Mouse (Mus musculus): ENCODE measurements at regions not wholly inside any gene's neighbourhood (a gene's known extent, or its start where the extent isn't known, plus 50 kb on each side); places are given as distances from the start of the nearest gene placed in this dataset.
A peak's percentile ranks its signal among the peaks of the same experiment; 100 is the strongest.

- H3K4me1 ChIP-seq (ENCODE audit: control insufficient read depth in 2 of 2, insufficient read depth in 2 of 2, low read length in 2 of 2, poor library complexity in 1 of 2): no peaks in the 10 kb centered on the region
- no peak for DNase-seq (ENCODE audit: low read depth, low spot score)
- no peak for TF ChIP-seq MAFK (IDR thresholded peaks at IDR 0.05; ENCODE audit: insufficient read depth, low read depth, low read length)
- in situ Hi-C loops (cut with MboI; ENCODE audit: low sequenced_read_pairs in 2 of 2, unreplicated experiment in 2 of 2): no loop called here
- H3K9me3 ChIP-seq (ENCODE audit: control insufficient read depth, insufficient read depth, low read depth, low read length): no peaks in the 10 kb centered on the region
- H3K9ac ChIP-seq (ENCODE audit: insufficient read depth, low read depth, low read length, poor library complexity, severe bottlenecking): no peak overlapping the region
- H3K4me3 ChIP-seq (ENCODE audit: insufficient read depth in 1 of 2, low read depth in 1 of 2, low read length in 2 of 2, poor library complexity in 1 of 2, severe bottlenecking in 1 of 2): no peak overlapping the region
- H3K27ac ChIP-seq (ENCODE audit: insufficient read depth, low read depth, low read length, poor library complexity, severe bottlenecking): no peak overlapping the region
- no peaks in the 10 kb centered on the region for H3K36me3 ChIP-seq (ENCODE audit: control insufficient read depth, insufficient read depth, low read length, poor library complexity, severe bottlenecking)
Observed at GRCm38 (mm10) chr11:45535501-45536025, 316.3 kb upstream of the Clint1 start.

- no peak overlapping the region for H3K9ac ChIP-seq (ENCODE audit: insufficient read depth, low read depth, low read length, poor library complexity, severe bottlenecking)
- no peaks in the 10 kb centered on the region for H3K9me3 ChIP-seq (ENCODE audit: control insufficient read depth, insufficient read depth, low read depth, low read length)
- no peaks in the 10 kb centered on the region for H3K4me1 ChIP-seq (ENCODE audit: control insufficient read depth in 2 of 2, insufficient read depth in 2 of 2, low read length in 2 of 2, poor library complexity in 1 of 2)
- no peak for DNase-seq (ENCODE audit: low read depth, low spot score)
- H3K27ac ChIP-seq (ENCODE audit: insufficient read depth, low read depth, low read length, poor library complexity, severe bottlenecking): no peak overlapping the region
- no peak overlapping the region for H3K4me3 ChIP-seq (ENCODE audit: insufficient read depth in 1 of 2, low read depth in 1 of 2, low read length in 2 of 2, poor library complexity in 1 of 2, severe bottlenecking in 1 of 2)
- TF ChIP-seq HCFC1 (IDR thresholded peaks at IDR 0.05; ENCODE audit: borderline replicate concordance, insufficient read depth, low read length) (no peak), ZNF384 (IDR thresholded peaks at IDR 0.05; ENCODE audit: low read depth, low read length) (no peak), CHD2 (IDR thresholded peaks at IDR 0.05; ENCODE audit: low read depth, low read length) (no peak), MAFK (IDR thresholded peaks at IDR 0.05; ENCODE audit: insufficient read depth, low read depth, low read length) (no peak), ZC3H11A (IDR thresholded peaks at IDR 0.05; ENCODE audit: borderline replicate concordance, low read depth, low read length) (no peak)
- no peaks in the 10 kb centered on the region for H3K36me3 ChIP-seq (ENCODE audit: control insufficient read depth, insufficient read depth, low read length, poor library complexity, severe bottlenecking)
- in situ Hi-C loops (cut with MboI; ENCODE audit: low sequenced_read_pairs in 2 of 2, unreplicated experiment in 2 of 2): no loop called here
Observed at GRCm38 (mm10) chr11:45538011-45538410, 313.8 kb upstream of the Clint1 start.

GRCm38 (mm10) chr11:45539459-45539858, 312.4 kb upstream of the Clint1 start:
- DNase-seq (ENCODE audit: low read depth, low spot score): peak; percentile 36
- in situ Hi-C loops (cut with MboI; ENCODE audit: low sequenced_read_pairs in 2 of 2, unreplicated experiment in 2 of 2): no loop called here
- H3K4me1 ChIP-seq (ENCODE audit: control insufficient read depth in 2 of 2, insufficient read depth in 2 of 2, low read length in 2 of 2, poor library complexity in 1 of 2): no peaks in the 10 kb centered on the region
- TF ChIP-seq ZC3H11A (IDR thresholded peaks at IDR 0.05; ENCODE audit: borderline replicate concordance, low read depth, low read length) (peak; percentile 74; the same call in 1 of the 2 replicates), HCFC1 (IDR thresholded peaks at IDR 0.05; ENCODE audit: borderline replicate concordance, insufficient read depth, low read length) (no peak), CHD2 (IDR thresholded peaks at IDR 0.05; ENCODE audit: low read depth, low read length) (no peak)
- H3K36me3 ChIP-seq (ENCODE audit: control insufficient read depth, insufficient read depth, low read length, poor library complexity, severe bottlenecking): no peaks in the 10 kb centered on the region
- H3K27ac ChIP-seq (ENCODE audit: insufficient read depth, low read depth, low read length, poor library complexity, severe bottlenecking): no peak overlapping the region
- no peak overlapping the region for H3K4me3 ChIP-seq (ENCODE audit: insufficient read depth in 1 of 2, low read depth in 1 of 2, low read length in 2 of 2, poor library complexity in 1 of 2, severe bottlenecking in 1 of 2)
- H3K9ac ChIP-seq (ENCODE audit: insufficient read depth, low read depth, low read length, poor library complexity, severe bottlenecking): no peak overlapping the region
- H3K9me3 ChIP-seq (ENCODE audit: control insufficient read depth, insufficient read depth, low read depth, low read length): no peaks in the 10 kb centered on the region

GRCm38 (mm10) chr11:45544531-45544930, 307.3 kb upstream of the Clint1 start:
- no peaks in the 10 kb centered on the region for H3K9me3 ChIP-seq (ENCODE audit: control insufficient read depth, insufficient read depth, low read depth, low read length)
- no peak for TF ChIP-seq MAFK (IDR thresholded peaks at IDR 0.05; ENCODE audit: insufficient read depth, low read depth, low read length)
- TF ChIP-seq HCFC1 (IDR thresholded peaks at IDR 0.05; ENCODE audit: borderline replicate concordance, insufficient read depth, low read length): no peak
- TF ChIP-seq ZC3H11A (IDR thresholded peaks at IDR 0.05; ENCODE audit: borderline replicate concordance, low read depth, low read length): no peak
- no peak for TF ChIP-seq CHD2 (IDR thresholded peaks at IDR 0.05; ENCODE audit: low read depth, low read length)
- no peak for DNase-seq (ENCODE audit: low read depth, low spot score)
- in situ Hi-C loops (cut with MboI; ENCODE audit: low sequenced_read_pairs in 2 of 2, unreplicated experiment in 2 of 2): loop anchor here in 1 of 2 experiments (10.0 kb wide), 1 partner anchor 950 kb away; no protein-coding TSS in a partner anchor
- H3K9ac ChIP-seq (ENCODE audit: insufficient read depth, low read depth, low read length, poor library complexity, severe bottlenecking): no peak overlapping the region
- H3K36me3 ChIP-seq (ENCODE audit: control insufficient read depth, insufficient read depth, low read length, poor library complexity, severe bottlenecking): no peaks in the 10 kb centered on the region
- no peak overlapping the region for H3K4me3 ChIP-seq (ENCODE audit: insufficient read depth in 1 of 2, low read depth in 1 of 2, low read length in 2 of 2, poor library complexity in 1 of 2, severe bottlenecking in 1 of 2)
- no peaks in the 10 kb centered on the region for H3K4me1 ChIP-seq (ENCODE audit: control insufficient read depth in 2 of 2, insufficient read depth in 2 of 2, low read length in 2 of 2, poor library complexity in 1 of 2)
- no peak overlapping the region for H3K27ac ChIP-seq (ENCODE audit: insufficient read depth, low read depth, low read length, poor library complexity, severe bottlenecking)

GRCm38 (mm10) chr11:45545896-45546626, 305.8 kb upstream of the Clint1 start:
- no peak overlapping the region for H3K9ac ChIP-seq (ENCODE audit: insufficient read depth, low read depth, low read length, poor library complexity, severe bottlenecking)
- H3K36me3 ChIP-seq (ENCODE audit: control insufficient read depth, insufficient read depth, low read length, poor library complexity, severe bottlenecking): no peaks in the 10 kb centered on the region
- in situ Hi-C loops (cut with MboI; ENCODE audit: low sequenced_read_pairs in 2 of 2, unreplicated experiment in 2 of 2): loop anchor here in 1 of 2 experiments (10.0 kb wide), 1 partner anchor 951 kb away; no protein-coding TSS in a partner anchor
- no peak overlapping the region for H3K4me3 ChIP-seq (ENCODE audit: insufficient read depth in 1 of 2, low read depth in 1 of 2, low read length in 2 of 2, poor library complexity in 1 of 2, severe bottlenecking in 1 of 2)
- no peak overlapping the region for H3K27ac ChIP-seq (ENCODE audit: insufficient read depth, low read depth, low read length, poor library complexity, severe bottlenecking)
- no peak for TF ChIP-seq HCFC1 (IDR thresholded peaks at IDR 0.05; ENCODE audit: borderline replicate concordance, insufficient read depth, low read length)
- no peak for TF ChIP-seq CHD2 (IDR thresholded peaks at IDR 0.05; ENCODE audit: low read depth, low read length)
- no peaks in the 10 kb centered on the region for H3K9me3 ChIP-seq (ENCODE audit: control insufficient read depth, insufficient read depth, low read depth, low read length)
- no peaks in the 10 kb centered on the region for H3K4me1 ChIP-seq (ENCODE audit: control insufficient read depth in 2 of 2, insufficient read depth in 2 of 2, low read length in 2 of 2, poor library complexity in 1 of 2)
- DNase-seq (ENCODE audit: low read depth, low spot score): no peak
